Mouse (Mus musculus) testis, adult 2 months (tissue): ENCODE results near the gene Plekho1.

ENCODE experiments used
- CTCF ChIP-seq: fragments of 200-500 bp; IDR thresholded peaks from 2 replicates; pipeline ENCODE4 v1.5.1; 2012; ENCODE audit warnings: low read depth, mild to moderate bottlenecking, inconsistent platforms, low read length, moderate library complexity; ENCODE audit not compliant: control insufficient read depth, insufficient read depth, insufficient replicate concordance
- POLR2A ChIP-seq: fragments of 200-500 bp; IDR thresholded peaks from 2 replicates; pipeline ENCODE4 v1.6.1; 2012; ENCODE audit warnings: low read depth, mild to moderate bottlenecking, inconsistent platforms, low read length, moderate library complexity; ENCODE audit not compliant: control insufficient read depth

DNA sequence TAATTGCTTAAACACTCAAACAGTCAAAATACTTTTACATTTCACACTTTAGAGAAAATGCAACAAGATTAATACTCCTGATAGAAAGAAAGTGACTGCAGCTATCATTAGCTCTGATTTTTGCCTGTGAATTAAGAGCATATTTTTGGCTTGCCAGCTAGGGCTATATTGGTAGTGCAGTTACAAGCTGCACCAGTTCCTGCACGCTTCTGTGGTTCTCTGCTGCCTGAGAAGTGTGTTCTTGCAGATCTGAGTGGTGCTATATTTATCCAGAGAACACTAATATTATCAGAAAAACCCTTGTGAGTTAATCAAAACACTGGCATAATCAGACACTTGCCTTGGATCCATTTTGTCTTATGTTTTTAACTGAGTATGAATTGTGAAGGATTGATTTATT is 47.3 kb upstream of the Plekho1 start:
- TF ChIP-seq CTCF, result no peak
- TF ChIP-seq POLR2A, result no peak
